Mouse (Mus musculus) heart, postnatal 0 days (tissue): ENCODE results near the gene Hdac7.

Experiments used
- CTCF ChIP-seq: IDR thresholded peaks from 2 replicates; pipeline ENCODE4 v1.5.1; 2016; ENCODE audit warnings: antibody characterized with exemption, control low read depth, low read depth
- EP300 ChIP-seq: IDR thresholded peaks from 2 replicates; pipeline ENCODE4 v1.6.1; 2016; ENCODE audit warnings: antibody characterized with exemption, low read depth

- TF ChIP-seq CTCF, result no peak
- no peak for TF ChIP-seq EP300
Measured at GRCm38 (mm10) chr15:97875784-97876183, 31.5 kb upstream of the Hdac7 start.
